Mouse (Mus musculus) embryonic fibroblast, embryonic 13.5 days (primary cell): ENCODE data around the gene Cmtr1. TPM values are rescaled to one million over a fixed set of nuclear protein-coding genes. Genes with fewer than 3 reads are reported as not detected.

ENCODE experiments used
- H3K27ac ChIP-seq: 2 replicates; pipeline ENCODE4 v1.5.1; 2012; ENCODE audit warnings: low read length, control low read depth, inconsistent platforms; ENCODE audit not compliant: insufficient read depth
- H3K4me1 ChIP-seq: 2 replicates; pipeline ENCODE4 v1.6.1; 2011; ENCODE audit warnings: low read length; ENCODE audit not compliant: control insufficient read depth, insufficient read depth
- H3K4me3 ChIP-seq: 2 replicates; pipeline ENCODE4 v1.5.1; 2011; ENCODE audit warnings: mild to moderate bottlenecking, control low read depth, low read length; ENCODE audit not compliant: insufficient read depth
- CTCF ChIP-seq: IDR thresholded peaks from 2 replicates; pipeline ENCODE4 v1.5.1; 2011; ENCODE audit warnings: mild to moderate bottlenecking, control low read depth, low read length, moderate library complexity, borderline replicate concordance; ENCODE audit not compliant: insufficient read depth
- POLR2A ChIP-seq: IDR thresholded peaks from 2 replicates; pipeline ENCODE4 v1.6.1; 2011; ENCODE audit warnings: low read depth, mild to moderate bottlenecking, control low read depth, low read length, moderate library complexity
- polyA plus RNA-seq: library from polyadenylated mRNA; stranded (reverse); fragments of >200 nt; gene quantifications from 2 replicates; pipeline ENCODE4 v1.2.4, GENCODE M21; 2011; ENCODE audit warnings: low read depth; ENCODE audit not compliant: missing spikeins, insufficient read length

The Cmtr1 gene
- polyA plus RNA-seq, 1 experiment = 68.9 TPM

DNA sequence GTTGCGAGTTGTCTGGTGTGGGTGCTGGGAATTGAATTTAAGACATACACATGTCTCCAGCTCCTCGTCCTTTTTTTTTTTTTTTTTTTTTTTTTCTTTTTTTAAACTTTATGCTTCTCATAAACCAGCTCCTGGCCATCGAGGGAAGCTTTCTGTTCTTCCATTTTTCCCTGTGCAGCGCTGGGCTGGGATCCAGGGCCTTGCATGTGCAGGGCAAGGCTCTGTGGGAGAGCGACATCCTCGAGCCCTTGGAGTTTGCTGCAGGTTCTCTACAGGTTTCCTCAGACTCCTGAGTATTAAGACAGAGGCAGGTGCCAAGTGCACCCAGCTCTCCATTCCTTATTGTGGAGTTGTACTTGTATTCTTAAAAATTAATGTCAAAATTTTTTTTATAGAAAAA is 1.8 kb downstream of the Cmtr1 start:
- Histone ChIP-seq H3K4me3 (no peak overlapping the region; the same call in 1 of the 2 replicates), H3K4me1 (no peaks in the 10 kb centered on the region; the same call in 1 of the 2 replicates), H3K27ac (no peak overlapping the region)
- TF ChIP-seq POLR2A = no peak
- no peak for TF ChIP-seq CTCF

DNA sequence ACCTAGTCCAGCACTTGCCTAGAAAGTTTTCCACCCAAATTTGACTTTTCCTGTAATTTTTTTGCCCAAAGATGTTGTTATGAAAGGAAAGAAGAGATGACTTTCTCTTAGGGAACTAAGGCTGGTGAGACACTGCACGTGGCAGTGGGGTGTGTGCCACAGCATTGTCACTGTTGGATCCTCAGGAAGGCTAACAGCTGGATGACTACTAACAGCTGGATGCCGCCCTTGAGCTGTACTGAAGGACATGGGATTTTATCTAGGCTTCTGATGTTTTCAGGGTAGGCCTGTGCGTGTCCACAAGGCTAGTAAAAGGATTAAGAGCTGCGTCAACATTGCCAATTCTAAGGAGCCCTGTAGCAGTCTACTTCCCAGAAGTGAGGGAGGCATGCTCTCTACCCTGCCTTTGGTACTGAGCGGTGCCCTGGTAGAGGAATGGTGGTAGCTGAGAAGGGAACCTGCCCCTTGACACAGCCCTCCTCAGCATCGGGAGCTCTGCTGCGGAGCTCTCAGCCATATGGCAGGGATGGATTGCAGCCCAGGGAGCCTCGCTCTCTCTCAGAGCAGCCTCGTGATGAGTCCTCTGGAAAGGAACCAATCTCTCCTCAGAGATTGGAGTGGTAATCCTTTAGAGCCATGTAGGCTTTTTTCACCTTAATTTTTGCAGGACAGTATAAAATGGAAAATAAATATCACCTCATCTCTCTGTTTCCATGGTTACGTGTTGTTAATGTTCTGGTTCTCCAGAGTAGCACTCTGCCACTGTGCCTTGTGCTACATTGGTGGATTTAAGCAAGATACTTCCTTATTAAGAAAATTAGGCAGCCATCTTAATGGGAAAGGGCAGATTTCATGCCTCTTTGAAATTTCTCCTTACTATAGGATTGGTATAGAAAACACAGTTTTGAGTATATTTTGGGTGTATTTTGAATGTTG is 7.9 kb downstream of the Cmtr1 start:
- TF ChIP-seq POLR2A (no peak), CTCF (no peak)
- Histone ChIP-seq H3K4me1 (peaks cover 2% of the 10 kb centered on the region; the same call in 1 of the 2 replicates), H3K4me3 (no peak overlapping the region), H3K27ac (no peak overlapping the region)

DNA sequence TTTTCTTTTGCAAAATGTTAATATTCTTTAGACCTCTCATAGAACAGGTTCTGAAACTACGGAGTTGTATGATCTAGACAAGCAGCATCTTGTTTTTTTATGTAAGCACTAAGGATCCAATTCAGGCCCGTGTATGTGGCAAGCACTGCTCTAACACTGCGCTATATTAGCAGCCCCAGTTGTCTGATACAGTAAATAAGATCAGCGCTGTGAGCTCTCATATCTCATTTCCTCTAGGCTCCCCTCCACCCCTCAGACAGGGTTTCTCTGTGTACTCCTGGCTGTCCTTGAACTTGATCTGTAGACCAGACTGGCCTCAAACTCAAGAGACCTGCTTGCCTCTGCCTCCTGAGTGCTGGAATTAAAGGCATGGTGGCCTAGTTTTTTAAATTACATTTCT is 8.6 kb downstream of the Cmtr1 start:
- H3K4me1 ChIP-seq = peaks cover 2% of the 10 kb centered on the region; the same call in 1 of the 2 replicates
- TF ChIP-seq CTCF (no peak), POLR2A (no peak)

DNA sequence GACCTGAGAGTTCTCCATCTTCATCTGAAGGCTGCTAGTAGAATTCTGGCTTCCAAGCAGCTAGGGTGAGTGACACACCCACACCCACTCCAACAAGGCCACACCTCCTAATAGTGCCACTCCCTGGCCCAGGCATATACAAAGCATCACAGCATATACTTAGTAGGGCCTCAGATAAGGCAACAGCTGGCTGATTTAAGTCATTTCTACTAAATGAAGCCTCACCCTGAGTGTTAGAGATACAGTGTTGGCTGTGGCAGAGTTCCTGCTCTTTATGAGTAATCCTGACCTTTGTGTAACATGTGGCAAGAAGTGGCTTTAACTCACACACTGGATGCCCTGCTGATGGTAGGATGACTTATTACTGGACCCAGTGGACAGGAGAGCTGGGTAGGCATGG is 9.5 kb downstream of the Cmtr1 start:
- Histone ChIP-seq H3K4me1 (peaks cover 2% of the 10 kb centered on the region; the same call in 1 of the 2 replicates), H3K4me3 (no peak overlapping the region)
- TF ChIP-seq CTCF = no peak
- TF ChIP-seq POLR2A = no peak

More for the DNA sequence above, 8.6 kb downstream of the Cmtr1 start:
- H3K4me3 ChIP-seq = no peak overlapping the region
- H3K27ac ChIP-seq = no peak overlapping the region

DNA sequence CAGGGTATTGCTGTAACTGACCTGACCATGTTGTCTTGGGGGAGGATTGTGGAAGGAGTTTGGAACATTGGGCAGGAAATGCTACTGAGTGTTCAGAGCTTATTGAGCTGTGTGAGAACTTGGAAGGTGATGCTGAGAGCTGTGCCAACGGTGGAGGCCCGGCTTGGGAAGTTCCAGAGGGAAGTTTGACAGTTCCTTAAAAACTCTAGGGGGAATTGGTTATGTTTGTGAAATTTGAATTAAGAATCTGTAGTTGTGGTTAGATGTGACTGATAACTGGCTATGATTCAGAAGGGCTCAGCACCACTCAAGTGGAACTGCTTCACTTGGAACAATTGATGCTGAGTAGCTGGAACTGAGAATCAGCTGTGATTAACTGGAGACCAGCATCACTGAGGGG is 10.6 kb downstream of the Cmtr1 start:
- TF ChIP-seq POLR2A (no peak), CTCF (no peak)
- H3K4me1 ChIP-seq = peaks cover 2% of the 10 kb centered on the region; the same call in 1 of the 2 replicates
- 0 out of 2 replicates have a peak overlapping the region, but pooled peaks have one; percentile 1 for H3K27ac ChIP-seq
- no peak overlapping the region for H3K4me3 ChIP-seq

More for the DNA sequence above, 9.5 kb downstream of the Cmtr1 start:
- H3K27ac ChIP-seq = no peak overlapping the region

DNA sequence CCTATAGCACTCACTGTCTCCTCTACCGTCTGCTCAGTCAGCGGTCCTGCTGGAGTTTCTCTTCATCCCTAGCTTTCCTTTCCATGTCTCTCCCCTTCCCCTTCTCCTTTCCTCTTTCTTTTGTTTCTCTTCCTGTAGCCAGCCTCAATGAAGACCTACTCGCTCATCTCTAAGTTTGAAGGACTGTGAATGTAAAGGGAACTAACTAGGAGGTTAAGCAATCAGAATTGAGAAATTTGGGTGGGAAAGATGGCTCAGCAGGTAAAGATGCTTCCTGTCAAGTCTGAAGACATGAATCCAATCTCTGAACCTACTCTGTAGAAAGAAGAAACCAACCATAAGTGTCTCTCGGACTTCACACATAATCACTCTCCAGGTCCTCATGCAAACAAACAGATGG is 12.9 kb downstream of the Cmtr1 start:
- Histone ChIP-seq H3K4me3 (no peak overlapping the region), H3K4me1 (peaks cover 2% of the 10 kb centered on the region; the same call in 1 of the 2 replicates), H3K27ac (no peak overlapping the region)
- TF ChIP-seq CTCF = no peak
- no peak for TF ChIP-seq POLR2A

DNA sequence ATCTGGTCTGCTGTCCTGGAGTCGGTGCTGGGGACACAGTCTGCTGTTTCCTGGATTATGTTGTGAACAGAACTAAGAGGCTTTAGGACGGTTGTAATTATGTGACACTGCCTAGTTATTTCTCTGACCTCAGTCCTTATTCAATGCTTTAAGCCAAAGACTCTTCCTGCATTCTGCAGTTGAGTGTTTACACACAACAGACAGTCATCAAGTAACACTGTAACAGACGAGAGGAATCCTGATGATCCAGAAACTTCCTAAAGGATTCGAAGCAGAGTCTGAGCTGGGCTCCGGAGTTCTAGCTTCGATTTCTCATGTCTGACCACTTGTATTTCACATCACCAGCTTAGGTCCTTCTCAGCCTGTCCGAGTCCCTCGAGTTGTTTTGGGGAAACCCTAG is 18.1 kb downstream of the Cmtr1 start:
- TF ChIP-seq CTCF (no peak), POLR2A (no peak)
- no peak overlapping the region for H3K4me3 ChIP-seq
- no peak overlapping the region for H3K27ac ChIP-seq

DNA sequence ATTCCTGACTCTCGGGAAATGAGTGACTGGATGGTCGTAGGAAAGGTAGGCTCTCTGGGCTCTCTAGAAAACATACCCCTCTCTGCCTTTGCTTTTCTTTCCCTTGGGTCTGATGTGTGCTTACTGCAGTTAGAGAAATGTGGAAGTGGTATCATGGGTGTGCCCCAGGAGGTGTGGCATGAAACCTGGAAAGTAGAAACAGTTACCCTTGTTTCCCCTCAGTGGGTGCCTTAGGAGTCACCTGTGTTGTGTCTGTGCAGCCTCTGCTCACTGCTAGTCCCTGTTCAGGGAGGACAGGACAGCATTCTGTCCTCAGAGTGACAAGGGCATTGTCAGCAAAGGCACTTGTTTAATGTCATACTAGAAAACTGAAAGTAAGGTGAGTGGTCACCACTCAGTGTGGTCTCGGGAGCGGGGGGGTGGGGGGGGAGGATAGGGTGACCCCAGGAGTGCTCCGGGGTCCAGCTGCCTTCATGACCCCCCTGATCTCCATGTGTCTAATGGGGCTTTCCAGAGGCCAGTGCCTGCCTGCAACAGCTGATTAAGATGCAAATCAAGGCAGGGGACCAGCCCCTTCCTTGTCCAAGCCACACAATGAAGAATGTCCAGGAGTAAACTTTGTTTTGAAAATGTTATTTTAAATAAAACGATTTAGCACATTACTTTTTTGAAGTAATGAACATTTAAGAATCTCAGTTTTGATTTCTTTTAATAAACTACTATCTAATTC is 18.8 kb downstream of the Cmtr1 start:
- no peaks in the 10 kb centered on the region for H3K4me1 ChIP-seq
- TF ChIP-seq CTCF (no peak), POLR2A (no peak)
- H3K27ac ChIP-seq = no peak overlapping the region
- H3K4me3 ChIP-seq = no peak overlapping the region

More for the DNA sequence above, 18.1 kb downstream of the Cmtr1 start:
- H3K4me1 ChIP-seq = no peaks in the 10 kb centered on the region

DNA sequence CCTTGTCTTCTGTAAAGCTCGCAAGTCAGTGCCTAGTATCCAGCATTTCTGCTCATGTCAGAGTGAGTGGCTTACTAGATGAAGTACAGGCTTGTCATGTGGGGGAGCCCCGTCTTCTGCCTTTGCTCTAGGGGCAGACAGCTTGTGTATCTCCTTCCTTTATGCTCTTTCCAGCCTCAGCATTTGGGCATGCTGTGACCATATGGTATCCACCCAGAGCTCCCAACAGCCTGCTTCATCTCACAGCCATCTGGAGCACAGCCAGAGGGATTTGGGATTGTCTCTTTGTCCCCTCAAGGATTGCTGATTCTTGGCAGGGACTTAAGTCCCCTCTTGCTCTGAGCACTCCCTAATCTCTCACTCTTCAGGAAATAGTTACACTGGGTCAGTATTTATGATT is 19.8 kb downstream of the Cmtr1 start:
- Histone ChIP-seq H3K4me1 (no peaks in the 10 kb centered on the region), H3K4me3 (no peak overlapping the region), H3K27ac (no peak overlapping the region)
- TF ChIP-seq POLR2A (no peak), CTCF (no peak)

DNA sequence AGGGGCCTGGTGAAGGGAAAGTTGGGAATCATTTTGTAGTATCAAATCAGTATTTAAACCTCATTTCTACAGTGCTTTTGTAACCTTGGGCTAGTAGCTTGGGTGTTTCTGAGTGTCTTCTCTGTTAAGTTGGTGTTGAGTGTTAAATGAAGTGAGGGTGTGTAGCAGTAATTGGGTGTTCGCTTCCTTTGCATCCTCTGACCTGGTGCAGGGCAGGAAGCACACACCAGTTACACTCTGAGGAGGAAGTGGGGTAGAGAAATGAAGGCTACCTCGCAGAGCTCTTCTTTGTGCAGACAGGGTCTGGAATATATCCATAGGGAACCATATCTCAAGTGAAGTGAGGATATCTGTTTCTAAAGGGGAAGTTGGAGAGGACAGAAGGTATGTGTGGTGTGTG is 20.5 kb downstream of the Cmtr1 start:
- no peaks in the 10 kb centered on the region for H3K4me1 ChIP-seq
- no peak for TF ChIP-seq CTCF
- no peak for TF ChIP-seq POLR2A
- H3K27ac ChIP-seq = no peak overlapping the region
- H3K4me3 ChIP-seq = no peak overlapping the region

DNA sequence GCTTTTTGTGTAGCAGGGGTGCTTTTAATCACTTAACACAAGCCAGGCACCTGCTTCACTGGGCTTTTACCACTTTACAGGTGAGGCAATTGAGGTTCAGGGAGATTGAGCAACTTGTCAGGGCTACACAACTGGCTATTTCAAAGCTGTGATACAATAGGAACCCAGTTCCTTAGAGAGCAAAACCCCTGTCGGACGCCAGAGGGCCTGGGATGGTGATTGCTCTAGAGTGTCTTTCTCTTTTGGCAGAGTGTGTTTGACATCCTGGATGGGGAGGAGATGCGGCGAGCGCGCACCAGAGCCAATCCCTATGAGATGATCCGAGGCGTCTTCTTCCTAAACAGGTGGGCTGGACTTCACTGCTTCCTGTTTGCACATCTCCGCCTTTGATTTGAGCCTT is 21.3 kb downstream of the Cmtr1 start:
- no peaks in the 10 kb centered on the region for H3K4me1 ChIP-seq
- no peak overlapping the region for H3K4me3 ChIP-seq
- H3K27ac ChIP-seq = no peak overlapping the region
- TF ChIP-seq CTCF (no peak), POLR2A (no peak)
